Mouse (Mus musculus) inflammation-experienced regulatory T-cells, adult 6 months (primary cell): Measurements from ENCODE around the gene Zfp217. TPM values are rescaled to one million over a fixed set of nuclear protein-coding genes. Genes with fewer than 3 reads are reported as not detected.
"Not testable (repeated sequence)": the region's sequence is repeated elsewhere in the genome, so short reads cannot be mapped to it uniquely, and the experiment has no call there.

Experiments used
- ATAC-seq: one replicate; pipeline ENCODE4 v1.8.0; 2017
- polyA plus RNA-seq, 3 experiments: library from polyadenylated mRNA; unstranded; fragments of 100-300 nt; shearing (Covaris generic); gene quantifications; one replicate each; pipeline ENCODE4 v1.2.1; 2017

The Zfp217 gene
- polyA plus RNA-seq: 10 to 100 TPM in 1 of 3 experiments, 1 to 10 TPM in 2; 8.6 to 11.1 (median 8.6) TPM

DNA sequence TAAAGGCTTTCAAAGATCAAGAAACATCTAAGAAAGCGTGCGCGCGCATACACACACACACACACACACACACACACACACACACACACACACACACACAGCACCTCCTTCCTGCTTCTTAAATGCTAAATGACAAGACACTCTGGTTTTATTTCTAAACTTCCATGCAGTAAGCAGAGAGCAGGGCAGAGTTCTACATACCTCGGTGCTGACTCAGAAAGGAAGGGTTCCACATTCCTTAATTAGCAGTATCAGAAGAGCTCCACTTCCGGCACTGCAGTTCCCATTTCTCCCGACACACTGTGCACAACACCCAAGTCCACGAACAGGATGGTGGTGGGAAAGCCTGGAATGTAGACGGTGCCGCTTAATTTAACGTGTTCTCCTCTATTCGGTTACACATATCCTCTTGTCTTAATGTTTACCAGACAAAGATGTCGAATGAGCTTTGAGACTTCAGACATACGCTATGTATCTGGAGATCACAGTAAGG lies at the start of gene Zfp217:
Zfp217 (minus strand) TSS at position 443 of the 493 bp plus-strand sequence.
- peak; percentile 65 for ATAC-seq

DNA sequence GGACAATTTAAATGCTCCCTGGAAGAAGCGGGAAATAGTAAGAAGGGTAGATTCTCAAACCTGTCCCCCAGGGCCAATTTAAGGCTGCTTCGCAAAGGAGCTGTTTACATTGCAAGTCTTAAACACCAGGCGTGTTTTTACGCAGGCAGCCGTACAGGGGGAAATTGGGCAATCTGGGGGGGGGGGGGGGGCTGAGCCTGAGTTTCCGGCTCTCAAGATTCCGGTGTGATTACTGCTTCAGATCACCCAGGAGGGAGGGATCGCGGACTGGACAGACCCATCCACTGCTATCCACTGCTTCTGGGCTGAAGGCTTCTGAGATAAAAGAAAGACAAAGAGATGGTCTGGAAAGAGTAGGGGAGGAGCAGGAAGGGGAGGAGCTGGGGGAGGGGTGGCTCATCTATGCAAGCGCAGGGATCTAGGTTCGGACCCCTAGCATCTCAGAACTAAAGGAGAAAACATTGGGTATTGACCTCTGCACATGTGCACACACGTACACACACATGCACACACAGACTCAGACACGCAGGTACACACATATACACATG lies 47.7 kb upstream of the Zfp217 start:
- ATAC-seq: no peak

DNA sequence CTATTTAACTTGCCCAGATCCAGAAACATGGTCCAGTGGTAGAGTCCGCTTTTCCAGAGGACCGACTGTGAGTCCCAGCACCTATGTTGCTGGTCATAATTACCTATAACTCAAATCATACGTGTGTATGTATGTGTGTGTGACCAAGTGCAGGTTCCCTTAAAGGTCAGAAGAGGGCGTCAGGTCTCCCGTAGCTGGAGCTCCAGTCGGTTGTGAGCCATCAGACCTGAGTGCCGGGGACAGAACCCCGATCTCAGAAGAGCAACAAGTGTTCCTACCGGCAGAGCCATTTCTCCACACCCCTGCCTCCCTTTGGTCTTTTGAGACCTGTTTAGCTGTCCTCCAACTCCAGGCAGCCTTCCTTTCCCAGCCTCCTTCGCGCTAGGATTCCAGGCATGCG lies 46.9 kb upstream of the Zfp217 start:
- no peak for ATAC-seq

DNA sequence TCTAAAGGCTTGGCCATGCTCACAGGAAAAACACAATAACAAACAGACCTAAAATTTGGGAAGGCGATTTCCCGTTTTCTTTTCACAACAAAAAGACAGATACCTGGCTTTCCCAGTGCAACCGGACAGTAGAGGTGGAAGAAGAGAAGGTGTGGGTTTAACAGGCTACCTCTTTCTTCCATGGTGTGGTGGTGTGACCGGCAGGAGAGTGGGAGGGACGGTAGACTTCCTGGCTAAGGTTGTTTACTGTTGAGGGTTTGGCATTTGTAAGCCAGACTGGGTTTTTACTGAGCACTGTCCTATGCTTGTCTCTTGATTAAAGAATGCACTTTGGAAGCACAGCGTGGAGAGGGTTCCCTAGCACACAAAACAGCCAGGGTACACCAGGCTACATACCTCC lies 45.9 kb upstream of the Zfp217 start:
- no peak for ATAC-seq

DNA sequence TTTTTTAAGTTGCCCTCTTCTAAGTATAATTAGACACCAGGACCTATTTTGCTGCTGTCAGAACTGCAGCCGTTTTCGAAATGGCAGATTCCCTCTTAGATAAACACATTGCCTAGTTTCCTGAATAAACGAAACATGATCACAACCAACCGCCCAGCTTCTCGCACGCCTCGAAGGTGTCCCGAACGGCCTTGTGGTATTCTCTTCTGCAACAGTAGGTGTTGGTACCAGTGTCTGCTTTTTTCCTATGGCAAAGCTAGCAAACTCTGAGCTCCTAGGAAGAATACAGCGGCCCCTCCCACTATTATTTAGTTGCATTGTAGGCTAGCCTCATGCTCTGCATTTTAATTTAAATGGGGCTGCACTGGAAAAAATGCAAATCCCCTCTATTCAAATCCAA lies 45.3 kb upstream of the Zfp217 start:
- no peak for ATAC-seq

DNA sequence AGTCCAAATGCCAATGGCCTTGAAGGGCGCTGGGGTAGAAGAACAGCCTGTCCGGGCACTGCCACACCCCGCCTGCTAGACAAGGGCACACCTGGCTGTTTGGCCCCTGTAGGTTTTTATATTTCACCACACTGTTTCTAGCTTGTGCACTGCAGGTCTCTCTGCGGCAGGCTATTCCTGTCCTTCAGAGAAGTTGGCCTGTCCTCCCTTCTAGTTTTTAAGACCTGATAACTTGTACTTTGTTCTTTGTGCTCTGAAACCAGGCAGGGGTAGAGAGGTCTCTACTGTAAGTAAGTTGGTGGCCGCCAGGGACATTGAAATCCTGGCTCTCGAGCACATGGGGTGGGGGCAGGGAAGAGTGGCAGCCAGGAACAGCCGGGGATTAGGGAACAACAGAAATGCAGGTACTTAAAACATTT lies 44.8 kb upstream of the Zfp217 start:
- ATAC-seq: no peak

DNA sequence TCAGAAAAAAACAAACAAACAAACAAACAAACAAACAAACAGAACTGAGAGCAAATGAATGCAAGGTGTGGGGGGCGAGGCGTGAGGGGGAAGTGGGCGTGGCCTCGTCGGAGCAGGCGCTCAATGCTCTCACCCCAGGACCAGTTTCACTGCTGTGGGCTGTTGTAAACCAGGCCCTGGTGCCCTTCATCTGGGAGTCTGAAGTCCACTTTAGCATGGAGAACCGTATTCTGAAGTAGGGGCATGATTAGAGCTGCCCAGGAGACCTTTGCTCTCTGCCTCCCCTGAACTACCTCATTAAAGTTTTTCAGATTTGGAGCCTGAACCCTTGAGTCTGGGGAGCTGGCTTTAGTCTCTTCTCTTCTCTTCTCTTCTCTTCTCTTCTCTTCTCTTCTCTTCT lies 40.8 kb upstream of the Zfp217 start:
- ATAC-seq: no peak

DNA sequence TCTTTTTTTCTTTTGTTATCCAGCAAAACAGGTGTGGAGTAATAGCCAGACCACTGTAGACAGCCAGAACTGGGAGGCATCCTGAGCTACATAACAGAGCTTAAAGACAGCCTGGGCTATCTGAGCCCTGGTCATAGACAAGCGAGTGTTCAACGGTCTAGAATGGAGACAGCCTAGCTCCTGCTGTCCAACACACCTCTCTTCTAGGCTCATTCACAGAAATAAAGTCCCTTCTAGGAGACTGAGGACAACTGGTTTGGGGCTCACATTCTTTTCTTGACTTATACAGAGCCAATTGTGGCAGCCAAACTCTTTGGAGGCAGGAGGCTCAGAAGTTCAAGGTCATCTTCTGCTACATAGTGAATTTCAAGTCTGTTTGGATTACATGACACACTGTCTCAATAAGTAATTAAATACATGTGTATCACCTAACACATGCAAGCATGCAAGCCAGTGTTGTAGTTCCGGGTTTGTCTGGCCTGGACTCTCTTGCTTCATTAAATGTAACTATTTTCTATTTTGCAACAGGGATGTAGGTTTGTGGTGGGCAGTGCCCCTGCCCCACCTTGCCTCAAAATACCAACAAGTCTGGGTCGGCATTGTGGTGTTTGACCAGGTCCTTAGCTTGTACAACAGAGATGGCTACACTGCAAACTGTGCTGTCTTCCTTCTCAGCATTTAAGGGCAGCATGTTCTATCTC lies 37.4 kb upstream of the Zfp217 start:
- peak; percentile 26 for ATAC-seq

DNA sequence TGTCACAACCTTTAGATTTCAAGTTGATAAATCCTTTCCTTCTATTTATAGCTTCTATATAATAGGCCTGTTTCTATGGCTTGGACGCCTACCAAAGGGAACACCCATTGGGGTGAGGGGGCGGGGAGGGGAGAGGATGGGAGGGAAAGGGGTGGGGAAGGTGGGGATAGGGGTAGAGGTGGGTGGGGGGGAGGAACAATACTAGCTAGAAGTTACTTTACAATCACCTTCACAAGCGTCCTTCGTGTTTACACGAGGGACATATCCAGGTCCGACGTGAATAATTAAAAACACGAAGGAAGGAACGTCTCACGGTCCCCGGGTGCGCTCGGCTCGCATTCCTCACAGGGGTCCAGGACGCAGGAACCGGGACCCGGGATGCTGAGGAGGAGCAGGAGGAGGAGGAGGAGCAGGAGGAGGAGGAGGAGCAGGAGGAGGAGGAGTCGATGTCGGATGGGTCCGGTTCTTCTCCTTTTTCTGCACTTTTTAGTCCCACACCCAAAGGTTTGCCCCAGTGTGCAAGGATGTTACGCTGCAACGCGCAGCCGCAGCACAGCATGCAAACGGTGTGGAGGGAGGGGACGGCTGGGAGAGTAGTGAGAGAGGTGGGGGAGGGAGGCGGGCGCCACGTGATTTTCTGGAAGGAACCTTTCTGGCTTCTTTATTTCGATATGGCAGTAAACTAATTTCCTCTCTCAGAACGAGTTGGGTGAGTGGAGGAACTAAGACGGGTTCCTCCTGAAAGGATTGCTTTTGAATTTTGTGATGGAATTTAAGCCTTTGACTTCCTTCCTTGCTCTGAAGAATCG lies 36.5 kb upstream of the Zfp217 start:
- ATAC-seq: peak; percentile 93

DNA sequence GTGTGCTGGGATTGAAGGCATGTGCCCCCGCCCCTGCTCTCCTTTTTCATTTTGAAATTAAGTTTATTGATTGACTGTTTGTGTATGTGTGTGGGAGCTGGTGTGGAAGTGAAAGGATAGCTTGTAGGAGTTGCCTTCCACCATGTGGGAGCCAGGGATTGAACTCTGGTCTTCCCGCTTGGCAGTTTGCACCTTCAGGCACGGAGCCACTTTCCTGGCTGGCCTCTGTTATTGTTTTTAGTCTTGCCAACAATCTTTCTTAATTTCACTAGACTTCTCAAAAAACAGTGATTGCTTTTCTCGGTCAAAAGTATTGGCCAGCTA lies 35.9 kb upstream of the Zfp217 start:
- ATAC-seq: no peak

DNA sequence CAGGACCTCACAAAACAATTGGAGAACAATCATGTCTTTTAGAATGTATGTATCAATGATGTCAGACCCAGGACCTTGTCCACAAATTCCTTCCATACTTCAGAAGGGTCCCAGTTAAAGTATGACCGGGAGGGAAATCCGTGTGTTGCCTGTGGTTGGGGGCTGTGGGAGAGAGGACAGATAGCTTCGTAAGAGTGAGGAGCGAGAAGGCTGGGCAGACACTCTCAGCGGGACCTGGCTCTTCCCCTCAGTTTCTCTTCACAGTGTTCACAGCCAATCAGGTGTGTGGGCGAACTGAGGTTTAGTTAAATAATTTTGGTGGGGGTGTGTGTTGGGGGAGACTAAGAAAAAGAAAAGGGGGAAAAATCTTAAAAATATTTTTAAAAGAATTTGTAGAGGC lies 34.0 kb upstream of the Zfp217 start:
- ATAC-seq: no peak

DNA sequence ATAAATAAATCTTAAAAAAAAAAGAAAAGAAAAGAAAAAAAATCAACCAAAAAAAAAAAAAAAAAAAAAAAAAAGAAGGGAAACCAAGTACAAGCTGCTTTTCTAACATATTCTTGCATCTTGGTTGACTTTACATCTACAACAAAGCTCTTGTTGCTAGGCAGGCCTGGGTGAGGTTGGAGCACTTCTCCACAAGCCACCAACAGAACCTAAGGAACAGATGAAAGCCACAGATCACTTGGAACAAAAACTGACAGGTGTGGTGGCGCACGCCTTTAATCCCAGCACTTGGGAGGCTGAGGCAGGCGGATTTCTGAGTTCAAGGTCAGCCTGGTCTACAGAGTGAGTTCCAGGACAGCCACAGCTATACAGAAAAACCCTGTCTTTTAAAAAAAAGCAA lies 32.9 kb upstream of the Zfp217 start:
- not testable (repeated sequence) for ATAC-seq

DNA sequence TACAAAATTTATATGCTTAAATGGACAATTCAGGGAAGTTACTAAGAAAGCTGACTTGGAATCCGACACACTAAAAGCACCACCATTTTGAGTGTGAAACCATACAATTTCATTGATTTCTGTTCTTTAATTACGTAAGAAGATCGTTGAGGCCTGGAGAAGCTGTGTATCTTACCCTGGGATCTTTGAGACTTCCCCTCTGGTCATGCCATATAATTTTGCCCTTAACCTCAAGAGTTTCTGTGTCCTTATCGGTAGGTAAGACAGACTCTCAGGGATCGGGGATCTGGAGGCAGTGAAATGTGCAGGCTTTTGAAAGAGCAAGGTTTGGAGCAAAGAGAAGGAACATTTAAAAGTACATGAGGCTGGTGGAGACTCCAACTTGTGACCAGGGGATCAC lies 31.4 kb upstream of the Zfp217 start:
- ATAC-seq: no peak

DNA sequence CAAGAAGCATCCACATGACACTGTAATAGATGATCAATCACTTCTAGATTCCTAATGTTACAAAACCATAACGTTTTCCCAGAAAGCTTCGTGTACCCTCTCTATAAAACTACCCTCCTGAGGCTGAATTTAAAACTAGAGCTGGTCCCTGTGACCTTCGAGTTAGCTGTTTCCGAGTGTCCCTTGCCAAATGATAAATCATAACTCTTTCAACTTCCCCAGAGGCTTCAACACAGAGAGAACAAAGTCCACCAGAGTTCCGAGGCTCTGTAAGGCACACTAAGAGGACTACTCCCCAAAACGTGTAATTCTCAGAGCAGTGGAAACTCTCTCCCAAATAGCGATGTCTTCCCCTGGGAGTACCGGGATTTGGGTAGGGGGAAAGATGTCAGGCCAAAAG lies 29.4 kb upstream of the Zfp217 start:
- ATAC-seq: no peak

DNA sequence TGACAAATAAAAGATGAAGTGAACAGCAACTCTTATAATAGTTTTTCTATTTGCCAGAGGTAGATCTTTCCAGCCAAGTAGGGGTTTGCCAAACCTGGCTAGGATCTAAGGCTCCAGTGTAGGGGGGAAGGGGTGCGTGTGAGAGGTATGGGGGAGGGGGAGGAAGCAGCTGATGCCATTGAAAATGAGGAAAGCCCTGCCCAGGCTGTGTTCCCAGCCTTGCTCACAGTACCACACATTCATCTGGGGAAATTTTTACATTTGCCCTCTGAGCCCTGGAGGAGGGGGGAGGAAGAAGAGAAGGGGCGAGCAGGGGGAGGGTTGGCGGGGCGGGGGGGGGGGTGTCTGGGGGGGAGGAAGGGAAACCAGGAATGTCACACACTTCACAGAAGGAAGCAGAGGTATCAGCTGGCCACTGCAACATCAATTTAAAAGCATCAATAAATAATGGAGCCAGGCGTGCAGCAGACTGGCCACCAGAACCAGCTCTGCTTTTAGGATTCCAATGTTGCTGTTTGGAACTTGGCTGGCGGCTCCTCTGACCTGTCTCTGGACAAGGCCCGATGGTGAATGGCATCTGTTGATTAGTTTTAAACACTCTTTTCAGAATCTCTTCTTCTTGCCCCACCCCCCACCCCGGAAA lies 28.5 kb upstream of the Zfp217 start:
- no peak for ATAC-seq

DNA sequence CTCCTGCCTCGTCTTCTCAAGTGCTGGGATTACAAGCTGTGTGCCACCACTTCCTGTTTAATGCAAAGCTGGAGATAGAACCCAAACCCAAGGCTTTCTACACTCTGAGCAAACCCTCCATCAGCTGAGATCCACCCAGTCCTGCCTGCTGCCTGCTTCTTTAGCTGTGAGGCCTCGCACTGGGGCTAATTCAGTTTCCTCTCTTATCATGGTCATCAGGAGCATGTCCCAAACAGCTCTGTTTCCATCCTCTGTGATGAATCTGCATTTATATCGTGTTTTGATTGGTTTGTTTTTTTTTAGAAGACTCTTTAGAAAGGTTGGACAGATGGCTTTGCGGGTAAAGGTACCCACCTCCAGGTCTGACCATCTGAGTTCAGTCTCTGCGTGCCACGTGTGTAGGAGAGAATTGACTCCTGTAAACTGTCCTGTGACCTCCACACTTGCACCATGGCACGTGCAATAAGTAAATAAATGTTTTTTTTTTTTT lies 27.8 kb upstream of the Zfp217 start:
- peak; percentile 68 for ATAC-seq

DNA sequence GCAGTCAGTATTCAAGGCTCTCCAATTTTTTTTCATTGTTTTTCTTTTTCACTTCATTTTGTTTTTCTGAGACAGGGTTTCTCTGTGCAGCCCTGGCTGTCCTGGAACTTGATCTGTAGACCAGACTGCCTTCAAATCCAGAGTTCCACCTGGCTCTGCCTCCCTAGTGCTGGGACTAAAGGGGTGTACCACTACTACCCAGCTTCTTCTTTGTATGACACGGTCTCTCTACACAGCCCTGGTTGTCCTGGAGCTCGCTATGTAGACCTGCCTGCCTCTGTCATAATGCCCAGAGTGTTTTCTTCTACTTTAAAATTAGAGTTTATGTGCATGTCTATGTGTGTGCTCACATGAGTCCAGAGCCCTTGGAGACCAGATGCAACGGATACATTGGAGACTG lies 27.3 kb upstream of the Zfp217 start:
- ATAC-seq: peak; percentile 1

DNA sequence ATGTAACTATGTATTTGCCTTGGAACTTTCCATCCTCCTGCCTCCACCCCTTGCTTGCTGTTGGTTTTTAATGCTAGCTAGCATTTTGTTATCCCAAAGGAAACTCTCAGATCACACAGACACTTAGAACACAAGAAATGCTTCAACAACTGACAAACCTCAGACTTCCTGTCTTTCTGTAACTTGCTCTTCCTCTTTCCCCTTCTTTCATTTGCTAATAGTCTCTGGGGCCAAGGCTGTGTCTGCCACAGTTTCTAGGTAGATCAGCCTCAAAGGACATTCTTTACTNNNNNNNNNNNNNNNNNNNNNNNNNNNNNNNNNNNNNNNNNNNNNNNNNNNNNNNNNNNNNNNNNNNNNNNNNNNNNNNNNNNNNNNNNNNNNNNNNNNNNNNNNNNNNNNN lies 21.2 kb upstream of the Zfp217 start:
- peak; percentile 86 for ATAC-seq

DNA sequence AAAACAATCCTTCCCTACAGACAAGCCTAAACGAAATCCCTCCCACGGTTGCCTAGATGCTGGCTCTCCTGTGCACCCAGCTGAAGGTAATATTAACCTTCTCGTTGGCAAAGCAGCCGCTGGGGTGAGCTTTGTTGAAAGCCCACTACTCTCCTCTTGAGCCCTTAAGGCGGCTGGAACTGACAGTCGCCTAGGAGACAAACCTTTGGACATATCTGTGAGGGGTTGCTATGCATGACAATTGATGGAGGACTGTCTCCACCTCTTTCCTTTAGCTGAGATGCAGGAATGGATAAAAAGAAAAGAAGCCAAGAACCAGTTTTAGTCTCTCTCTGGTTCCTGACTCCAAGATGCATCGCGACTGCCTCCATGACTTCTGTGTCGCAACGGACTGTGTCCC lies 17.7 kb upstream of the Zfp217 start:
- no peak for ATAC-seq

DNA sequence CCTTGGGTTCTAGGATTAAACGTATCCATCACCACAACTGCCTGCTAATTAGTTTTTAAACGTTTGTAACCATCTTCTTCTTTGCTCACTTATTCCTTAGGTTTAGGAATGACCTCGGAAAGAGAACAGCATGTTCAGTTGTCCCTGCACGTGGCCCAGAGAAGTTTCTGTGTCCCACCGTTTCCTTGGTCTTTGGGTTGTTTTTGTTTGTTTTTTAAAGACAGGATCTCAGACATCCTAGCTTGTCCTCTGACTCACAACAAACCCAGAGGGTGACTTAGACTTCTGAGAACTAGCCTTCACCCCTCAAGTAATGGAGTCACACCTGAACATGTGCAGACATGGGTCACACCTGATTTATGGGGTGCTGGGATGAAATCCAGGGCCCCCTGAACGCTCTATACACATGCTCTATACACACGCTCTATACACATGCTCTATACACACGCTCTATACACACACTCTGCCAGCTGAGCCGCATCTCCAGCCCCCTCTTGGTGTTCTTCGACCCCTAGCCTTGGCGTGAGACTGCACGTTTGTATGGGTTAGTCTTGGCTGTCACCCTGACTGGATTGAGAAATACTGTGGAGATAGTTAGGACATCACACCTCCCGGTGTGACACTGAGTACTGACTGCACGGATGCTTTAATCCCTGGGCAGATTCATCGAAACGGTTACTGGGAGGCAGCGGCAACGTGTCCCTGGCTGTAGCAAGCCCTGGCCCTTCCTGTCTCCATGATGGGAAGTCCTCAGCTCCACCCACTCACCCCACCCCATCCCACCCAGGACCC lies 16.0 kb upstream of the Zfp217 start:
- no peak for ATAC-seq

DNA sequence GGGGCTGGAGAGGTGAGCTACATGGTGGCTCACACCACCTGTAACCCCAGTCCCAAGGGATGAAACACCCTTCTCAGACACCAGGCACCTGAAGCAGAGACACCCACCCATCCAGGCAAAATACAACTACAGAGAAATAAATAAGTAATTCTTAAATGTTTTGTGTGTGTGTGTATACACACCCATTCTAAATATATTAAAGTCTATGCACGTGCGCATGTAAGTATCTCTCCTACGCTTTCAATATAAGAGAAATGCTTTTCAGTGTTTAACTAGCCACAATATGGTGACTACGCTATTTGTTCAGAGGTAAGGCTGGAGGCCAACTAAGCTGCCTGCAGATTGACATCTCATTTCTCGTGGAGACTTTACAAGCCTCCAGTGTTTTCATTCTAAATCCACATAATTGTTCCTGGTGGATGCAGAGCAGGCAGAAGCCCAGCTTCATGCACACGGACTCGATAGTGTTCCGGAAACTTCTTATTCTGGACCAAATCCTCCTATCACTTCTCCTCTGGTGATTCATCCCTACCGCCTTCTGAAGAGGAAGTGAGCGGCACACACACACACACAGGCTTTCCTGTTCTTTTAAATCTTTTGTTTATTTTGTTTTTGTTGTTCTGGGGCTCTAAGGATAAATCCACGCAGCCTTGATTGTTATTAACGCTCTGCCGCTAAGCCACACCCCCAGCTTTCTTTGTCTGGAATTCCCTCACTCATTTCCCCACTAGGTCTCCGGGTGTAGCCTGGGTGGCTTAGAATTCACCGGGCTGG lies 12.1 kb upstream of the Zfp217 start:
- ATAC-seq: no peak

DNA sequence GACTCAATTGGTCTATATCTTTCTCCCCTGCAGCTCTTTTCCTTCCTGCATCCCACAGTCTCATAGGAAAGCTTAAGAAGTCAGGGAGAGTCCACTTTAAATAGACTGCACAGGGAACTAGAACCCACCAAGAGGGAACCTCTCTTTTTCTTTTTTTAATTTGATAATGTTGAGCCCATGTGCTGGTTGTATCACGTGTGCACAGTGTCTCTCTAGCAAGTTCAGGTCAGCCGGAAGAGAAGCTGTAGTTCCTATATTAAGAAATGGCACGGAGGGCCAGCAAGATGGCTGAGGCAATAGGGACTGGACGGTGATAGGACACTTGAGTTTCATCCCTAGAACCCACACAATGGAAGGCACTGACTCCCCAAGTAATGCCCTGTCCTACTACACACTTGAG lies 11.1 kb upstream of the Zfp217 start:
- no peak for ATAC-seq
